Mouse (Mus musculus): ENCODE measurements around the gene Ntsr1. TPM values are rescaled to one million over a fixed set of nuclear protein-coding genes. Genes with fewer than 3 reads are reported as not detected.

Gene Ntsr1
- polyA plus RNA-seq, 1 experiment from 2014 or later: 13.4 TPM

DNA sequence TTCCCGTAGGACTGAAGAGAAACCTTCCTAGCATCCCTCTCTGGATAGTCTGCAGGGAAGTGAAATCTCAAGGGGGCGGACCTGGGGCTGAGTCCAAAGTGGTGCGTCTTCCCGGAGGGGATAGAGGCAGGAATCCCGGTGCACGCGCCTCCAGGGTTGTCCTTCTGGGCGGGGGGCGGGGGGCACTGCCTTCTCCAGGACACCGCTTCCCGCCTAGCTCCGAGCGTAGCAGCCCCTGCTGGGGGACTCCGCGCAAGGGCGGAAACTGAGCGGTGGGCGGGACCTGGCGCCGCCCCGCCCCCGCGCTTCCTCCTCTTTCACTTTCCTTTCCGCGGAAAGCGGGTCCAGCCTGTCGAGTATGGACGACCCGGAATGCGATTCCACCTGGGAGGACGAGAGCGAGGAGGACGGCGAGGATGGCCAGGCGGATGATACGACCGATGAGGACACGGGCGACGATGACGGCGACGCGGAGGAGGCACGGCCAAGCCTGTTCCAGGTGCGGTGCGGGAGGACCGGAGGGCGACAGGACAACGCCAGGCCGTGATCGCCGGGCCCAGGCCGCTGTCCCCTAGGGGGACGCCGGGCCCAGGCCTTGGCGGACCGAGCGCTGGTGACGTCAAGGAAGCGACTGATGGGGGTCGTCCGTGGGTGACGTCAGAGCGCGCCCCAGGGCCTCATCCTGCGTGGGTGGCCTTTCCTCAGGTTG, 89.5 kb downstream of the Ntsr1 start, which contains the start of gene Ogfr:
Gene Ogfr, plus strand, starts transcription at position 123 of the 709 bp plus-strand sequence.
- Histone ChIP-seq H3K36me3 (ENCODE audit: control insufficient read depth, insufficient read depth) (peaks cover 21% of the 10 kb centered on the region), H3K4me3 (replicated peaks; ENCODE audit: low read length) (peak within 1 kb of the TSS; percentile 63), H3K27me3 (replicated peaks; ENCODE audit: control insufficient read depth, insufficient read depth, low read length) (no peaks in the 10 kb centered on the region), H3K9me3 (ENCODE audit: control insufficient read depth, low read length) (no peaks in the 10 kb centered on the region), H3K4me2 (ENCODE audit: low read length) (peak within 1 kb of the TSS; percentile 92), H3K27ac (ENCODE audit: low read length) (peak within 1 kb of the TSS; percentile 83), H3K9ac (replicated peaks; ENCODE audit: low read depth, low read length) (peak within 1 kb of the TSS; percentile 83), H3K4me1 (replicated peaks; ENCODE audit: control insufficient read depth, insufficient read depth, low read length) (peaks cover 12% of the 10 kb centered on the region)
- peak; percentile 92 for ATAC-seq
- under 1% methylated on average over 65 of the region's 67 CpGs for WGBS

Other genes starting within 250 kb of the Ntsr1 start
- 305 and 334 TPM in 2 replicates for gene Rps21, start 242.6 kb upstream of the Ntsr1 start, polyA plus RNA-seq (2015; fragmentation: Nextera tagmentation; extraction: Ambion mirVana)
- gene Cables2, start 226.5 kb upstream of the Ntsr1 start, polyA plus RNA-seq (2015; fragmentation: Nextera tagmentation; extraction: Ambion mirVana): 16.1 and 18.5 TPM in 2 replicates
- gene Rbbp8nl, start 210.1 kb upstream of the Ntsr1 start, polyA plus RNA-seq (2015; fragmentation: Nextera tagmentation; extraction: Ambion mirVana): not detected in 2 replicates
- not detected in 2 replicates for gene Gata5, start 165.3 kb upstream of the Ntsr1 start, polyA plus RNA-seq (2015; fragmentation: Nextera tagmentation; extraction: Ambion mirVana)
- gene Slco4a1, start 43.7 kb upstream of the Ntsr1 start, polyA plus RNA-seq (2015; fragmentation: Nextera tagmentation; extraction: Ambion mirVana): 1.3 and 1.5 TPM in 2 replicates
- 49.3 and 50.6 TPM in 2 replicates for gene Mrgbp, start 81.3 kb downstream of the Ntsr1 start, polyA plus RNA-seq (2015; fragmentation: Nextera tagmentation; extraction: Ambion mirVana)
- gene Ogfr, start 89.3 kb downstream of the Ntsr1 start, polyA plus RNA-seq (2015; fragmentation: Nextera tagmentation; extraction: Ambion mirVana): 81.8 and 85.5 TPM in 2 replicates
- 50.8 and 51.5 TPM in 2 replicates for gene Col9a3, start 97.8 kb downstream of the Ntsr1 start, polyA plus RNA-seq (2015; fragmentation: Nextera tagmentation; extraction: Ambion mirVana)
- 0.15 and 0.28 TPM in 2 replicates for gene Tcfl5, start 142.7 kb downstream of the Ntsr1 start, polyA plus RNA-seq (2015; fragmentation: Nextera tagmentation; extraction: Ambion mirVana)
- 29.4 and 30.3 TPM in 2 replicates for gene Dido1, start 210.0 kb downstream of the Ntsr1 start, polyA plus RNA-seq (2015; fragmentation: Nextera tagmentation; extraction: Ambion mirVana)
- 57.2 and 58.3 TPM in 2 replicates for gene Gid8, start 210.1 kb downstream of the Ntsr1 start, polyA plus RNA-seq (2015; fragmentation: Nextera tagmentation; extraction: Ambion mirVana)
- 0.22 and 0.48 TPM in 2 replicates for gene Slc17a9, start 225.3 kb downstream of the Ntsr1 start, polyA plus RNA-seq (2015; fragmentation: Nextera tagmentation; extraction: Ambion mirVana)

All from forebrain, embryonic 16.5 days (tissue).